Mouse (Mus musculus): ENCODE data around the gene Rbm19.

Gene Rbm19

GRCm38 (mm10) chr5:120135337-120135736 is 19.1 kb downstream of the Rbm19 start:
- DNase-seq (ENCODE audit: low spot score) = no peak

- DNase-seq (ENCODE audit: low spot score) = no peak
These were observed 19.6 kb downstream of the Rbm19 start for GRCm38 (mm10) chr5:120135823-120136222.

- no peak for DNase-seq (ENCODE audit: low spot score)
These were observed 20.0 kb downstream of the Rbm19 start for GRCm38 (mm10) chr5:120136236-120136675.

- no peak for DNase-seq (ENCODE audit: low spot score)
These were observed 20.8 kb downstream of the Rbm19 start for GRCm38 (mm10) chr5:120137038-120137437.

- DNase-seq (ENCODE audit: low spot score) = no peak
These were observed 21.6 kb downstream of the Rbm19 start for GRCm38 (mm10) chr5:120137846-120138245.

- no peak for DNase-seq (ENCODE audit: low spot score)
These were observed 22.1 kb downstream of the Rbm19 start for GRCm38 (mm10) chr5:120138406-120138805.

- no peak for DNase-seq (ENCODE audit: low spot score)
These were observed 23.0 kb downstream of the Rbm19 start for GRCm38 (mm10) chr5:120139224-120139623.

GRCm38 (mm10) chr5:120143941-120144340 is 27.7 kb downstream of the Rbm19 start:
- no peak for DNase-seq (ENCODE audit: low spot score)

GRCm38 (mm10) chr5:120145371-120146050 is 29.2 kb downstream of the Rbm19 start:
- DNase-seq (ENCODE audit: low spot score) = no peak

- DNase-seq (ENCODE audit: low spot score) = peak; percentile 29
These were observed 29.8 kb downstream of the Rbm19 start for GRCm38 (mm10) chr5:120146051-120146385.

- DNase-seq (ENCODE audit: low spot score) = no peak
These were observed 30.6 kb downstream of the Rbm19 start for GRCm38 (mm10) chr5:120146909-120147308.

- DNase-seq (ENCODE audit: low spot score) = no peak
These were observed 32.0 kb downstream of the Rbm19 start for GRCm38 (mm10) chr5:120148246-120148645.

GRCm38 (mm10) chr5:120151145-120151544 is 34.9 kb downstream of the Rbm19 start:
- DNase-seq (ENCODE audit: low spot score) = no peak

GRCm38 (mm10) chr5:120153140-120153539 is 36.9 kb downstream of the Rbm19 start:
- DNase-seq (ENCODE audit: low spot score) = no peak

- no peak for DNase-seq (ENCODE audit: low spot score)
These were observed 39.4 kb downstream of the Rbm19 start for GRCm38 (mm10) chr5:120155672-120156071.

- DNase-seq (ENCODE audit: low spot score) = no peak
These were observed 40.1 kb downstream of the Rbm19 start for GRCm38 (mm10) chr5:120156166-120156909.

GRCm38 (mm10) chr5:120157115-120157514 is 40.9 kb downstream of the Rbm19 start:
- DNase-seq (ENCODE audit: low spot score) = no peak

- no peak for DNase-seq (ENCODE audit: low spot score)
These were observed 42.2 kb downstream of the Rbm19 start for GRCm38 (mm10) chr5:120158476-120158875.

- DNase-seq (ENCODE audit: low spot score) = no peak
These were observed 44.8 kb downstream of the Rbm19 start for GRCm38 (mm10) chr5:120160923-120161658.

GRCm38 (mm10) chr5:120162689-120163088 is 46.4 kb downstream of the Rbm19 start:
- DNase-seq (ENCODE audit: low spot score) = no peak

GRCm38 (mm10) chr5:120163428-120163827 is 47.2 kb downstream of the Rbm19 start:
- no peak for DNase-seq (ENCODE audit: low spot score)

GRCm38 (mm10) chr5:120164450-120164849 is 48.2 kb downstream of the Rbm19 start:
- peak; percentile 39 for DNase-seq (ENCODE audit: low spot score)
